Mouse (Mus musculus) midbrain, postnatal 0 days (tissue): ENCODE results near the gene S100a16. TPM values are rescaled to one million over a fixed set of nuclear protein-coding genes. Genes with fewer than 3 reads are reported as not detected.

Experiments
- ATAC-seq: fragments of 200-750 bp; cut with Nextera tagmentation; 2 replicates; pipeline ENCODE4 v1.8.0; 2017; ENCODE audit warnings: moderate number of reproducible peaks, mild to moderate bottlenecking, moderate TSS enrichment, moderate library complexity; ENCODE audit not compliant: low FRiP score
- DNase-seq: peaks from one replicate; pipeline ENCODE4 v3.0.0-alpha.2; 2015; ENCODE audit warnings: low spot score
- H3K27ac ChIP-seq: fragments of 300-500 bp; sonication (generic); 2 replicates; pipeline ENCODE4 v1.5.1; 2014; ENCODE audit warnings: low read depth, mild to moderate bottlenecking, low read length, mixed read lengths
- H3K27me3 ChIP-seq: fragments of 300-500 bp; sonication (generic); 2 replicates; pipeline ENCODE4 v1.6.1; 2014; ENCODE audit warnings: low read length, control low read depth, mixed read lengths; ENCODE audit not compliant: insufficient read depth
- H3K36me3 ChIP-seq: fragments of 300-500 bp; sonication (generic); 2 replicates; pipeline ENCODE4 v1.6.1; 2014; ENCODE audit warnings: low read length, control low read depth, mixed read lengths; ENCODE audit not compliant: insufficient read depth
- H3K4me1 ChIP-seq: fragments of 300-500 bp; sonication (generic); 2 replicates; pipeline ENCODE4 v1.6.1; 2014; ENCODE audit warnings: mild to moderate bottlenecking, control low read depth, antibody characterized with exemption, low read length, mixed read lengths; ENCODE audit not compliant: insufficient read depth
- H3K4me2 ChIP-seq: fragments of 300-500 bp; sonication (generic); 2 replicates; pipeline ENCODE4 v1.6.1; 2014; ENCODE audit warnings: low read depth, mild to moderate bottlenecking, low read length, mixed read lengths; ENCODE audit not compliant: poor library complexity, severe bottlenecking
- H3K4me3 ChIP-seq: fragments of 300-500 bp; sonication (generic); 2 replicates; pipeline ENCODE4 v1.5.1; 2014; ENCODE audit warnings: low read depth, mild to moderate bottlenecking, low read length, moderate library complexity
- H3K9ac ChIP-seq: fragments of 300-500 bp; sonication (generic); replicated peaks from 2 replicates; pipeline ENCODE4 v1.6.1; 2014; ENCODE audit warnings: mild to moderate bottlenecking, low read length, moderate library complexity, mixed read lengths; ENCODE audit not compliant: poor library complexity, severe bottlenecking
- H3K9me3 ChIP-seq: fragments of 300-500 bp; sonication (generic); 2 replicates; pipeline ENCODE4 v1.6.1; 2016; ENCODE audit warnings: low read length, control low read depth
- CTCF ChIP-seq: IDR thresholded peaks from 2 replicates; pipeline ENCODE4 v1.5.1; 2016; ENCODE audit warnings: antibody characterized with exemption, mild to moderate bottlenecking
- WGBS: fragments of 180-500 bp; shearing (Covaris S2); extraction: QIAGEN DNeasy Blood & Tissue Kit; methylation state at CpG from one replicate; pipeline ENCODE4 v1.1.7; 2014; 5-methylcytosine and 5-hydroxymethylcytosine counted together
- polyA plus RNA-seq: library from polyadenylated mRNA; unstranded; fragments of >200 nt; fragmentation: Nextera tagmentation; extraction: Ambion mirVana; gene quantifications from 2 replicates; pipeline ENCODE4 v1.2.1, GENCODE M21; 2015
- total RNA-seq: library from RNA; depleted of rRNA; stranded (reverse); fragments of >200 nt; gene quantifications from 2 replicates; pipeline ENCODE4 v1.2.3, GENCODE M21; 2014; rRNA removed

The S100a16 gene
- total RNA-seq (38.4 and 76.1 TPM in 2 replicates), polyA plus RNA-seq (65.5 and 74.7 TPM in 2 replicates)

DNA sequence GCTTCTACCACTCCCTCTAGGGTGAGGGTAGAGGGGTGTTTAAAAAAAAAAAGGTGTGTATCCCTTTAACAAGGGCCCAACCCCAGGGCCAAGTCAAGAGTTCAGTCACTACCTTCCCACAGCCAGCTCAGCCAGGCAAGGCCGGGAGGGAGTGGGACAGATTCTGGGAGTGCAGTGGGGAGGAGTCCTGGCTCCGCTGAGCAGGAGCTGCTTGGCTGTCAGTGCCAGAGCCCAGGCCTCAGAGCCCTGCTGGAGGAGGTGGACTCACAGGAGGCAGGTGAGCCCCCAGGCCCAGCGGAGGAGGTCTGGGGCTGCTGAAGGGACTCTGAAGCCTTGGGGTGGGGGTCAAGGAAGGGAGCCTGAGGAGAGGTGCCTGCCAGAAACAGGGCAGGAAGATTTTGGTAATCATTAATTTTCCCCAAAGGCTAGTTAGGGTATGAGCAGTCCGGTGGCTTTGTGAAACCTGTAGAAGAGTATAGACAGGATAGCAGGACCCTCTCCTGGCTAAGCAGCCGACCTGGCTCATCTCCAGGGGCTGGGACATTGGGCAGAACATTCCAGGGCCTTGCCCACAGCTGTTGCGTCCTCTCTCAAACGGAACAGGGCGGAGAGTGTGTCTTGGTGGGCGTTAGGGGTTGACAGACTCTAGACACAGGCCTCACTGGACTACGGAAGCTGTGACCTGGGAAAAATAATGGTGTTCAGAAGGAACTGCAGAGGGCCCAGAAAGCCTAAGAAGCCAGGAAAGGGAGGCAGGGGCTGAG is at the start of gene S100a16:
S100a16 (plus strand) TSS at position 114 of the 764 bp plus-strand sequence.
- no peak for TF ChIP-seq CTCF
- Histone ChIP-seq H3K27me3 (no peaks in the 10 kb centered on the region), H3K36me3 (no peaks in the 10 kb centered on the region), H3K27ac (no peak within 1 kb of the TSS), H3K4me2 (0 out of 2 replicates have a peak within 1 kb of the TSS, but pooled peaks have one; percentile 18), H3K4me3 (no peak within 1 kb of the TSS), H3K9me3 (no peaks in the 10 kb centered on the region), H3K4me1 (no peaks in the 10 kb centered on the region), H3K9ac (no peak within 1 kb of the TSS)
- no peak for ATAC-seq
- peak; percentile 42 for DNase-seq
- WGBS, result 46% methylated on average over 10 of the region's 10 CpGs

DNA sequence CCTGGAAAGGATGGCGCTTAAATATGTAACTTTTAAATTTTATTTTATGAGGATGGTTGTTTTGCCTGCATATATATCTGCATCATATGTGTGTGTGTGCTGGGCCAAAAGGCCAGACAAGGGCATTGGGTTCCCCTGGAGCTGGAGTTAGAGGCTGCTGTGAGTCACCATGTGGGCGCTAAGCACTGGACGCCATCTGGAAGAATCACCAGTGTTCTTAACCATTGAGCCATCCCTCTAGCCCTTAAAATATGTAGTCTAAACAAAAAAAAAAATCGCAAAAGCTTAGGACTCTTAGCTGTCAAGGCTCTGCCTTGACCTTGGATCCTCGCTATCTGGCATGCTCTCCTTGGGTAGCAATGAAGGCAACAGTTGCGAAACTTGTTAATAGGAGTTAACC is 48.5 kb upstream of the S100a16 start:
- TF ChIP-seq CTCF, result no peak
- no peak overlapping the region for H3K27ac ChIP-seq
- H3K9me3 ChIP-seq, result no peaks in the 10 kb centered on the region
- WGBS, result 89% methylated on average over 6 of the region's 6 CpGs
- no peak overlapping the region for H3K4me2 ChIP-seq
- no peak for DNase-seq
- no peaks in the 10 kb centered on the region for H3K4me1 ChIP-seq
- H3K9ac ChIP-seq, result no peak overlapping the region
- no peak for ATAC-seq
- no peaks in the 10 kb centered on the region for H3K27me3 ChIP-seq
- no peak overlapping the region for H3K4me3 ChIP-seq
- peaks cover 37% of the 10 kb centered on the region for H3K36me3 ChIP-seq

DNA sequence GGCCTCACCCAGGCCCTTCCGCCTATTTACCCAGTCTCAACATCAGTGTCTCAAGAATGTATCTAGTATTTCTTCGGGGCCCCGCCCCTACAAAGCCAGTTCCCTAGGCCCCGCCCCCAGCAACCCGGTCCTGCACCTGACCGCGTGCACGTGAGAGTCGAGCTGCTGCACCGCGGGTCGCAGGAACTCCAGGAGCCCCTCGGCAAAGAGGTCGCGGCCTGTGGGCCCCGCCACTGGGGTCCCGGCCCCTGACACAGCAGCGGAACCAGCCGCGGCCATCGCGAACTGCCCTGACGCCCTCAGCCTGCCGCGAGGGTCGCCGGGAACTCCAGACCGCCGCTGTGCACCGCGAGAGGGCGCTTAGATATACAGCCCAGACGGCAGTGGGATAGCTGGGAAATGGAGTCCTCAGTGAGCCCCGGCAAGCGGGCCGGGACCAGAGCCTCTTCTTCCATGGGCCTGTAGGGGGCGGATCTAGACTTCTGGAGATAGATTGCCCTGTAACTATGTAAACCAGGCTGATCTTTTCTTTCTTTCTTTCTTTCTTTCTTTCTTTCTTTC is 46.3 kb upstream of the S100a16 start, which contains the start of gene Snapin:
Snapin (minus strand) TSS at position 338 of the 561 bp plus-strand sequence.
- H3K27ac ChIP-seq, result peak within 1 kb of the TSS; percentile 80
- peak within 1 kb of the TSS; percentile 74 for H3K4me3 ChIP-seq
- peaks cover 32% of the 10 kb centered on the region for H3K36me3 ChIP-seq
- peak within 1 kb of the TSS; percentile 64 for H3K4me2 ChIP-seq
- peak; percentile 97 for DNase-seq
- H3K27me3 ChIP-seq, result no peaks in the 10 kb centered on the region
- peak within 1 kb of the TSS; percentile 86 for H3K9ac ChIP-seq
- peak; percentile 88 for TF ChIP-seq CTCF
- no peaks in the 10 kb centered on the region for H3K9me3 ChIP-seq
- WGBS, result under 1% methylated on average over 36 of the region's 37 CpGs
- H3K4me1 ChIP-seq, result no peaks in the 10 kb centered on the region
- peak; percentile 95 for ATAC-seq

DNA sequence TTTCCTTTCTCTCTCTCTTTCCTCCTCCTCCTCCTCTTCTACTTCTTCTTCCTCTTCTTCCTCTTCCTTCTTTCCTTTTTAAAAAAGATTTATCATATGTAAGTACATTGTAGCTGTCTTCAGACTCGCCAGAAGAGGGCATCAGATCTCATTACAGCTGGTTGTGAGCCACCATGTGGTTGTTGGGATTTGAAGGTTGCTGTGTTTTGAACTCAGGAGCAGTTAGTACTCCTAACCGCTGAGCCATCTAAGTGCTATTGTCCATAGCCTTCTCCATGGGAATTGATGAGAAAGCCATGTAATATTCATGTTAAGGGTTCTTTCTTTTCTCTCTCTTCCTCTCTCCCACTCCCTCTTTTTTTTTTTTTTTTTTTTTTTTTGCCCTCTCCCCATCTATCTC is 45.7 kb upstream of the S100a16 start:
- no peak overlapping the region for H3K4me3 ChIP-seq
- ATAC-seq, result peak; percentile 41; the same call in 1 of the 2 replicates
- H3K9ac ChIP-seq, result no peak overlapping the region
- DNase-seq, result peak; percentile 33
- H3K4me2 ChIP-seq, result no peak overlapping the region
- no peaks in the 10 kb centered on the region for H3K4me1 ChIP-seq
- H3K36me3 ChIP-seq, result peaks cover 29% of the 10 kb centered on the region
- H3K27me3 ChIP-seq, result no peaks in the 10 kb centered on the region
- H3K9me3 ChIP-seq, result no peaks in the 10 kb centered on the region
- 40% methylated on average over 2 of the region's 2 CpGs for WGBS
- no peak overlapping the region for H3K27ac ChIP-seq
- peak; percentile 58 for TF ChIP-seq CTCF

DNA sequence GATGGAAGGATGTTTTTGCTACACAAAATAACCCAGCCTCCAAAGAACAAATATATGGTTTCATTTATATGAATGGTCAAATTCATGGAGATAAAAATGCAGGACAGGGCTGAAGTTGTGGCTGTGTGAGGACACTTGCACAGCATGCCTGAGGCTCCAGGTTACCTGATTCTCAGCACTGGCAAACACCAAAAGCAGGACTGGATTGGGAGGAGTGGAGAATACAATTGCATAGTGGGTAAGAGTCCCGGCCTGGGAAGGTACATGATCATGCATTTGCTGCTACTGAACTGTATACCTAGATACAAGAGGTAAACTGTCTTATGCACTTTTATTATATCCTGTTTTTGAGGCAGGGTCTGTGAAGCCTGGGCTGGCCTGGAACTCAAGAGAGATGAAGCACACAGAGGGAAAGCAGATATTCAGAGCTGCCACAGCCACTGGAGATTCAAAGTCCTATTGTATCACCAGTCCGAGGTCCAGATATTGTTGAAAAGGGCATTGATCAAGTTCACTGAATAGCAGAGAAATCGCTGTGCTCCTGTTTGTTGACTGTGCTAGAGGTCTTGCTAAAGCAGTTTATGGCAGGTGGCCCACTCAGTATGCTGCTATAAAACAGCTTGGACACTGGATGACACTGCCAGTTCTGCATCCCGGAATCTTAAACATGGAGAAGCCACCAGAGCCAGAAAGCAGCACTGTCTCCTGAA is 43.1 kb upstream of the S100a16 start:
- Histone ChIP-seq H3K9me3 (no peaks in the 10 kb centered on the region), H3K4me3 (no peak overlapping the region), H3K27ac (no peak overlapping the region), H3K36me3 (peaks cover 29% of the 10 kb centered on the region), H3K27me3 (no peaks in the 10 kb centered on the region), H3K4me2 (no peak overlapping the region), H3K9ac (no peak overlapping the region), H3K4me1 (no peaks in the 10 kb centered on the region)
- no peak for TF ChIP-seq CTCF
- 61% methylated on average over 4 of the region's 4 CpGs for WGBS
- ATAC-seq (no peak), DNase-seq (no peak)
